Mouse (Mus musculus) midbrain, embryonic 13.5 days (tissue): ENCODE data around the gene Nkx2-2. TPM values are rescaled to one million over a fixed set of nuclear protein-coding genes. Genes with fewer than 3 reads are reported as not detected.
A peak's percentile ranks its signal among the peaks of the same experiment; 100 is the strongest.

Experiments used
- ATAC-seq: fragments of 200-750 bp; cut with Nextera tagmentation; 2 replicates; pipeline ENCODE4 v1.8.0; 2017; ENCODE audit warnings: mild to moderate bottlenecking, moderate TSS enrichment, moderate library complexity
- H3K27ac ChIP-seq: fragments of 300-500 bp; sonication (generic); 2 replicates; pipeline ENCODE4 v1.5.1; 2015; ENCODE audit warnings: inconsistent platforms, mild to moderate bottlenecking, moderate library complexity
- H3K27me3 ChIP-seq: fragments of 300-500 bp; sonication (generic); 2 replicates; pipeline ENCODE4 v1.6.1; 2015; ENCODE audit warnings: mild to moderate bottlenecking, inconsistent platforms
- H3K36me3 ChIP-seq: fragments of 300-500 bp; sonication (generic); 2 replicates; pipeline ENCODE4 v1.6.1; 2015; ENCODE audit warnings: mild to moderate bottlenecking, inconsistent platforms
- H3K4me1 ChIP-seq: fragments of 300-500 bp; sonication (generic); replicated peaks from 2 replicates; pipeline ENCODE4 v1.6.1; 2015; ENCODE audit warnings: inconsistent platforms
- H3K4me2 ChIP-seq: fragments of 300-500 bp; sonication (generic); replicated peaks from 2 replicates; pipeline ENCODE4 v1.6.1; 2015; ENCODE audit warnings: moderate library complexity, mild to moderate bottlenecking, inconsistent platforms
- H3K4me3 ChIP-seq: fragments of 300-500 bp; sonication (generic); replicated peaks from 2 replicates; pipeline ENCODE4 v1.5.1; 2015; ENCODE audit warnings: mild to moderate bottlenecking, inconsistent platforms
- H3K9ac ChIP-seq: fragments of 300-500 bp; sonication (generic); replicated peaks from 2 replicates; pipeline ENCODE4 v1.6.1; 2015; ENCODE audit warnings: mild to moderate bottlenecking, inconsistent platforms
- H3K9me3 ChIP-seq: fragments of 300-500 bp; sonication (generic); 2 replicates; pipeline ENCODE4 v1.6.1; 2016; ENCODE audit warnings: mild to moderate bottlenecking, inconsistent platforms
- WGBS: fragments of 180-500 bp; shearing (Covaris S2); methylation state at CpG from one replicate; pipeline ENCODE4 v1.1.7; 2015; 5-methylcytosine and 5-hydroxymethylcytosine counted together
- polyA plus RNA-seq: library from polyadenylated mRNA; unstranded; fragments of >200 nt; fragmentation: Nextera tagmentation; extraction: Ambion mirVana; gene quantifications from 2 replicates; pipeline ENCODE4 v1.2.1, GENCODE M21; 2015

The Nkx2-2 gene
- polyA plus RNA-seq, 1 experiment from 2014 or later, result 8.7 TPM

DNA sequence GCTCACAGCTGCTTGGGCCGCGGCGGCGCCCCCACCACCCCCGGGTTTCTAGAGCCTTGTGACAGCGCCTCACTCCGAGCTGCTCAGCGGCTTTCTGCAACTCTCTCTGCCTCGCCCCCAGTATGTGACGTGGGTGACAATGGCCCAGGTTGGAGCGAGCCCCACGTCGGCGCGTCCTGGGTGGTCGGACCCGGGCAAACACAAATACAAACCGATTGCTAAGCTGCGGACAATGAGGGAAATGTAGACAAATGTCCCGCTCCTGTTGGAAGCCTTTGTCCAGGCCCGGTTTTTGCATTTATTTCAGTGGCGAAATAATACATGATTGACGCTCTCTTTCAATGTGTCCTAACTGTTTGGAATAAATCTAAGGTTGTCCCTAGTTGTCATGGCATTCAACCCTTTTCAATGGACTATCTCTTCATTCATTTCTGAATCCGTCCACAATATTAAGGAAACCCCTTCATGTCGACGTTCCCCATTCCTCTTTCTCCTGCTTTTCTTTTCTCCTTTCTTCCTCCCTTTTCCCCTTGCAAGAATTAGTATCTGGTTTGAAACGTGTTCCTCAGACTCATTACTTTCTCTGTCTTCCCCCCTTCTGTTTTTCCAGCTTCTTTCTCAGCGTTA lies 5.9 kb downstream of the Nkx2-2 start:
- under 1% methylated on average over 28 of the region's 28 CpGs for WGBS
- Histone ChIP-seq H3K36me3 (no peaks in the 10 kb centered on the region), H3K4me1 (peaks cover 40% of the 10 kb centered on the region), H3K27ac (peak overlapping the region; percentile 65; the same call in 1 of the 2 replicates), H3K4me3 (peak overlapping the region; percentile 14), H3K9ac (no peak overlapping the region), H3K9me3 (no peaks in the 10 kb centered on the region), H3K27me3 (peaks cover 96% of the 10 kb centered on the region), H3K4me2 (peak overlapping the region; percentile 36)
- ATAC-seq, result peak; percentile 59

GRCm38 (mm10) chr2:147187061-147187870 lies 6.8 kb downstream of the Nkx2-2 start:
- ATAC-seq, result 0 out of 2 replicates have a peak, but pooled peaks have one; percentile 21

GRCm38 (mm10) chr2:147186261-147186681 lies 7.8 kb downstream of the Nkx2-2 start:
- WGBS, result under 1% methylated on average over 25 of the region's 25 CpGs
- Histone ChIP-seq H3K27ac (peak overlapping the region; percentile 67), H3K27me3 (peaks cover 97% of the 10 kb centered on the region), H3K4me2 (peak overlapping the region; percentile 19), H3K9ac (peak overlapping the region; percentile 37; the same call in 1 of the 2 replicates), H3K9me3 (no peaks in the 10 kb centered on the region), H3K4me1 (peaks cover 37% of the 10 kb centered on the region), H3K36me3 (no peaks in the 10 kb centered on the region), H3K4me3 (peak overlapping the region; percentile 32)
- 0 out of 2 replicates have a peak, but pooled peaks have one; percentile 12 for ATAC-seq

More at GRCm38 (mm10) chr2:147187061-147187870, 6.8 kb downstream of the Nkx2-2 start:
- Histone ChIP-seq H3K9ac (0 out of 2 replicates have a peak overlapping the region, but pooled peaks have one; percentile 19), H3K4me1 (peaks cover 36% of the 10 kb centered on the region), H3K27me3 (peaks cover 96% of the 10 kb centered on the region), H3K4me3 (peak overlapping the region; percentile 32), H3K27ac (peak overlapping the region; percentile 62), H3K4me2 (peak overlapping the region; percentile 19), H3K36me3 (no peaks in the 10 kb centered on the region), H3K9me3 (no peaks in the 10 kb centered on the region)
- WGBS, result under 1% methylated on average over 25 of the region's 33 CpGs

- 0% methylated on average over 23 of the region's 23 CpGs for WGBS
- H3K4me1 ChIP-seq, result peaks cover 44% of the 10 kb centered on the region
- peaks cover 97% of the 10 kb centered on the region for H3K27me3 ChIP-seq
- no peak for ATAC-seq
- peak overlapping the region; percentile 32 for H3K4me3 ChIP-seq
- peak overlapping the region; percentile 37 for H3K9ac ChIP-seq
- peak overlapping the region; percentile 19 for H3K4me2 ChIP-seq
- H3K27ac ChIP-seq, result peak overlapping the region; percentile 67
- H3K9me3 ChIP-seq, result no peaks in the 10 kb centered on the region
- H3K36me3 ChIP-seq, result no peaks in the 10 kb centered on the region
These were observed 8.5 kb downstream of the Nkx2-2 start for GRCm38 (mm10) chr2:147185561-147185960.

DNA sequence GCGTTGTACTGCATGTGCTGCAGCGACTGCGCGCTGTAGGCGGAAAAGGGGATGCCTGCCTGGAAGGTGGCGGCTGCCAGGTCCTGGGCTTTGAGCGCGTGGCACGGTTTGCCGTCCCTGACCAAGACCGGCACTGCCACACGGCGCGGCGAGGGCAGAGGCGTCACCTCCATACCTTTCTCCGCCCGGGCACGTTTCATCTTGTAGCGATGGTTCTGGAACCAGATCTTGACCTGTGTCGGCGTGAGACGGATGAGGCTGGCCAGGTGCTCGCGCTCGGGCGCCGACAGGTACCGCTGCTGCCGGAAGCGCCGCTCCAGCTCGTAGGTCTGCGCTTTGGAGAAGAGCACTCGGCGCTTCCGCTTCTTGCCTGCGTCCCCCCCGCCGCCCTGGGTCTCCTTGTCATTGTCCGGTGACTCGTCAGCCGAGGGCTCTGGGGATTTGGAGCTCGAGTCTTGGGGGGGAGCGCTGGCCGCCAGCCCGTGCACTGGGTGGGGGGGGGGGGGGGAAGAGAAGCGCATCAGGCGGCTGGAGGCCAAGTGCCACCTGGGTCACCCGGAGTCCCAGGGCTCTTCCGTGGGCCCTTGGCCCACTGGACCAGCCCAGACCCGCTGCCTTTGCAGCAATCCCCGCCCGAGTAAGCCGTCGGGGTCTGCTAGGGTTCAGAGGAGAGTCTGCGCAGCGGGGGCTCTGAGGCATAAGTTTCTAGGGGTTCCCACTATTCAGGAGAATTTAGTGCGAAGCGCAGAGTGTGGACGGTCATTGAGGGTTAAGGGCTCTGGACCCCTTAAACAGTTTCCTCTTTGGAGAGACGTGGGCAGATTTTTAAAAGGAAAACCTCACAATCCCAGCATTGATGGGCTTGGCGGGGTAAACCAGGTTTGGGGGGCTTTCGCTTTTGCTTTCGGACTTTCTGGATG lies 9.7 kb downstream of the Nkx2-2 start:
- peak overlapping the region; percentile 59 for H3K9ac ChIP-seq

GRCm38 (mm10) chr2:147183521-147183920 lies 10.5 kb downstream of the Nkx2-2 start:
- H3K9ac ChIP-seq, result peak overlapping the region; percentile 59
- H3K27ac ChIP-seq, result peak overlapping the region; percentile 68; the same call in 1 of the 2 replicates
- WGBS, result 1% methylated on average over 12 of the region's 12 CpGs
- peak overlapping the region; percentile 38 for H3K4me3 ChIP-seq
- H3K4me1 ChIP-seq, result peaks cover 35% of the 10 kb centered on the region
- no peaks in the 10 kb centered on the region for H3K9me3 ChIP-seq
- no peaks in the 10 kb centered on the region for H3K36me3 ChIP-seq
- ATAC-seq, result no peak
- H3K4me2 ChIP-seq, result peak overlapping the region; percentile 48
- H3K27me3 ChIP-seq, result peaks cover 96% of the 10 kb centered on the region

More for the DNA sequence above, 9.7 kb downstream of the Nkx2-2 start:
- no peak for ATAC-seq
- peaks cover 96% of the 10 kb centered on the region for H3K27me3 ChIP-seq
- peaks cover 40% of the 10 kb centered on the region for H3K4me1 ChIP-seq
- WGBS, result under 1% methylated on average over 58 of the region's 65 CpGs
- no peaks in the 10 kb centered on the region for H3K36me3 ChIP-seq
- H3K27ac ChIP-seq, result peak overlapping the region; percentile 68
- H3K9me3 ChIP-seq, result no peaks in the 10 kb centered on the region
- peak overlapping the region; percentile 38 for H3K4me3 ChIP-seq
- peak overlapping the region; percentile 48 for H3K4me2 ChIP-seq

DNA sequence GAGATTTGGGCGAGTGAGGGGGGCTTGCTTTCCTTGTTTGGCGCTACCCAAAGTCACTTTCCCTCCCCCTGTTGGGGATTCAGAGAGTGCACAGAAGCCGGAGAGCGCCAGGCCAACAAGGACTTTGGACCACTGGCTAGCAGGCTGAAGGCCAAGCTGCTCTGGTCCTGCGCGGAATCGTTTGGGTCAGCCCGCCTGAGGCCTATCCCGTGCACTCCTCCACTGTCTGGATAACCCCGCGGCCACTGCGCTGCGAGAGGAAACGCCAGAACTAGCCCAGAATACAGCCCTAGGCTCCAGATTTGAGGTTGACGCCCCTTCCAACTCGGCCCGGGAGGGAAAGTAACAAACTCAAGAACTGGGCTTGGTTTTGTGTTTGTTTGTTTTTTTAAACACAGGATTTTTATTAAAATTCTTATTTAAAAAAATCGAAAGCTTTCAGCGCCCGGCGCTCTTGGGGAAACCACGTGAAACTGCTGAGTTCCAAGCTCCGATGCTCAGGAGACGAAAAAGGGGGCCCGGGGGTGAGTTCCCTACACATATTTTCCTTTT lies 11.3 kb downstream of the Nkx2-2 start:
- 4% methylated on average over 25 of the region's 25 CpGs for WGBS
- H3K9me3 ChIP-seq, result no peaks in the 10 kb centered on the region
- H3K4me3 ChIP-seq, result peak overlapping the region; percentile 38
- peaks cover 96% of the 10 kb centered on the region for H3K27me3 ChIP-seq
- peak overlapping the region; percentile 51; the same call in 1 of the 2 replicates for H3K27ac ChIP-seq
- no peaks in the 10 kb centered on the region for H3K36me3 ChIP-seq
- H3K9ac ChIP-seq, result peak overlapping the region; percentile 46; the same call in 1 of the 2 replicates
- ATAC-seq, result no peak
- peak overlapping the region; percentile 48 for H3K4me2 ChIP-seq
- peaks cover 36% of the 10 kb centered on the region for H3K4me1 ChIP-seq

GRCm38 (mm10) chr2:147181926-147182708 lies 11.9 kb downstream of the Nkx2-2 start:
- Histone ChIP-seq H3K4me2 (peak overlapping the region; percentile 48), H3K36me3 (no peaks in the 10 kb centered on the region), H3K9ac (peak overlapping the region; percentile 46; the same call in 1 of the 2 replicates), H3K27ac (peak overlapping the region; percentile 51; the same call in 1 of the 2 replicates), H3K4me3 (peak overlapping the region; percentile 38), H3K9me3 (no peaks in the 10 kb centered on the region), H3K4me1 (peaks cover 30% of the 10 kb centered on the region), H3K27me3 (peaks cover 92% of the 10 kb centered on the region)
- ATAC-seq, result no peak
- 10% methylated on average over 18 of the region's 18 CpGs for WGBS

DNA sequence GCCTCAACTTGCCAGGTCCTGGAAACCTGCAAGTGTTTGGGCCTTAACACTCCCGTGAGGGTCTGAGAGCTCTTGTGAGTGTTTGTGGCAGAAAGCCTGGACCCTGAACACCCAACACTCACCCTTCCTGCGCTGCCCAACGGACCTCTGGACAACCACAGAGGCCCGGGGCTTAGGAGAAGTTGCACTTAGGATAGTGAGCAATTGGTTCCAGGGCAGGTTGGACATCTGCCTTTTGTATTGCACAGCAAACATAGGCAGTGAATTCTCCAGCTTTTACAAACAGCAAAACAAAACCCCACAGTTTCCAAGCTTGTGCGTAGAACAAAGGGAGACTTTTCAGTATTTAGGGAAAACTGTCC lies 12.8 kb downstream of the Nkx2-2 start:
- no peaks in the 10 kb centered on the region for H3K9me3 ChIP-seq
- H3K4me1 ChIP-seq, result peaks cover 30% of the 10 kb centered on the region
- WGBS, result 8% methylated on average over 5 of the region's 5 CpGs
- H3K4me2 ChIP-seq, result peak overlapping the region; percentile 48
- H3K4me3 ChIP-seq, result peak overlapping the region; percentile 38
- peak overlapping the region; percentile 67 for H3K27ac ChIP-seq
- H3K36me3 ChIP-seq, result no peaks in the 10 kb centered on the region
- H3K9ac ChIP-seq, result peak overlapping the region; percentile 61
- ATAC-seq, result no peak
- peaks cover 92% of the 10 kb centered on the region for H3K27me3 ChIP-seq

DNA sequence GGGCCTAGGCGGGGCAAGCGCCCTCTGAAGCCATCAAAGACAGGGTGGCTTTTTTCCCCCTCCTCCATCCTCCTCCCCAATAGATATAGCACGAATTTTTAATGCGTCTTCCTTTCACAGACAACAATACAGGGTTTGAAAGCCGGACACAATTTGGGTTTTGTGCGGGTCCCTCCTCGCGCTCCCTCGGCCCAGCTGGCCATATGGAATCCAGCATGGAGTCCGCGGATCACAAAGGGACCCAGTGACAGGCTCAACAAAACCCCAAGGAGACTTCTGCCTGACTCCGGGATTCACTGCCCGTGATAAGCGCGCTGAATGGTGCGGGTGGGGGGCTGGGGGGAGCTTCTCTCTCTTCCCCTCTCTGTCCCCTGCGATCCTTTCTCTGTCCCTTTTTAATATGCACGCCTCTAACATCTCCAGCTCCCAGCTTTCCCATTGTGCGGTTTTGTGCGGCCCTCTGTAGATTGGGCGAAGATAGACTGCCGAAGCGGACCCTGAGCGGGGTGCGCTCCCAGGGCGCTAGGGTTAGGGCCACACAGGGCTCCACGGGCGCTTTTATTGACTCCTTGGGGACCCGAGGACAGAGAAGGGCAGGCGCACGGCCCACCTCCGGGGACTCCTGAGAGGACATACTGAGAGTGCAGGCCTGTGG lies 13.3 kb downstream of the Nkx2-2 start:
- Histone ChIP-seq H3K9me3 (no peaks in the 10 kb centered on the region), H3K27me3 (peaks cover 89% of the 10 kb centered on the region), H3K4me3 (peak overlapping the region; percentile 38), H3K4me2 (peak overlapping the region; percentile 48), H3K9ac (peak overlapping the region; percentile 61), H3K4me1 (peaks cover 28% of the 10 kb centered on the region), H3K36me3 (no peaks in the 10 kb centered on the region), H3K27ac (peak overlapping the region; percentile 67)
- WGBS, result 2% methylated on average over 32 of the region's 32 CpGs
- ATAC-seq, result peak; percentile 62
